Mouse (Mus musculus) retina, postnatal 1 day (tissue): Measurements from ENCODE around the gene Copg2.
"Not testable (repeated sequence)": the region's sequence is repeated elsewhere in the genome, so short reads cannot be mapped to it uniquely, and the experiment has no call there.

Source experiments
- DNase-seq: peaks from one replicate; pipeline ENCODE4 v3.0.0-alpha.2; 2012

Copg2 gene

DNA sequence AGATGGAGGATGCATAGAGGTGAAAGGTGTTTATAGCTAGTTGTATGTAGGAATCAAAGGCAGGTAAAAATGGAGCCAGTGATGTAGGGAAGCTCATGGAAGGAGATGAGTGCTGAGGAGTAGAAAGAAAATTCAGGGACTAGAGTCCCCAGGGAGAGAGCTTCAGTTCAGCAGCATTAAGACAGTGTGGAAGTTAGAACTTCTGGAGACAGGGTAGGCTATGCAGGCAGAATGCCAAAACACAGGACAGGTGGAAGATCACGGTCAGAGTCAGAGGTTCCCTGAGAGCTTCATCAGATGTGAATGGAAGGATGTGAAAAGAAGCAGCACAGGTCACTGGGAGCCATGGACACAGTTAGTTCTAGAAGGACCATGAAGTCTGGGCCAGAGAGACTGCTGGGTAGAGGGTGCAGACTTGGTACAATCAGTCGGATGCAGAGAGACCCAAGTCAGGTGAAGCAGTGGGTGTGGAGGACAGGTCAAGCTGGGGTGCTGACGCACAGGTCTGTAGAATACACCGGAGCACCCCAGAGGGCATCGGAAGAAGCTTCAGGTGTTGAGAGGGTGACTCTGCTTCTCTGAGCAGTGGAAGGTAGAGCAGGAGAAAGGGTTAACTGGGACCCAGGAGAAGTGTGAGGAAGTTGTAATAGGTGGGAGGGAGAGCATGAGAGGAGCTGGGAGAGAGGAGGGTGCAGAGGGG is 91.4 kb downstream of the Copg2 start:
- DNase-seq: no peak

DNA sequence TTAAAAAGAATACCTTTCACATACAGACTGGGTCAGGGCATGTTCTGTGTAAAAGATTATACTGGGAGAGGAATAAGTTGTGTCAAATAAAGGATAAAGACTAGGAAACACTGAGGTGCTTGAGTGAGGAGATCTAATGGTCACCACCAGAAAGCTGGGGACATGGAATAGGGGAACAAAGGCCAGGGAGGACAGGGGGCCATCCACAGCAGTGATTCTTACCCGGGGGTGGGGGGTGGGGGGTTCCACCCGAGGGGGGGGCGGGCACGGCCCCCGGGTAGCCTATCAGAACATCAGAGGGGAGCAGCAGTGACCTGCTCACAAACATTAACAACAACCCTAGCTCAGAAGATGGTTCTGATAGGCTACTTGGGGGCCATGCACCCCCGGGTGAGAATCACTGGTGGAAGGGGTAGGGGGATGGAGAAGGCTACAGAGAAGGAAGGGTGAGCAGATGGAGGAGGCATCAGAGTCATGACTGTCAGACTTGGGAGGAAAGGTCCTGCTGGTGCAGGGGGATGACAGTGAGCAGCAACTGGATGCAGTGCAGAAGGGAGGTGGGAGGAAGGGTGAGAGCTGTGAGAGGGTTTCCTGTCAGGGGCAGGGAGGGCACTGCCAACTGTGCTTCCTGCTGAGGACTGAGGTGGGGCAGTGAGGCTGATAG is 92.1 kb downstream of the Copg2 start:
- peak; percentile 22 for DNase-seq

- DNase-seq: not testable (repeated sequence)
Measured at GRCm38 (mm10) chr6:30802915-30803314, 93.7 kb downstream of the Copg2 start.

DNA sequence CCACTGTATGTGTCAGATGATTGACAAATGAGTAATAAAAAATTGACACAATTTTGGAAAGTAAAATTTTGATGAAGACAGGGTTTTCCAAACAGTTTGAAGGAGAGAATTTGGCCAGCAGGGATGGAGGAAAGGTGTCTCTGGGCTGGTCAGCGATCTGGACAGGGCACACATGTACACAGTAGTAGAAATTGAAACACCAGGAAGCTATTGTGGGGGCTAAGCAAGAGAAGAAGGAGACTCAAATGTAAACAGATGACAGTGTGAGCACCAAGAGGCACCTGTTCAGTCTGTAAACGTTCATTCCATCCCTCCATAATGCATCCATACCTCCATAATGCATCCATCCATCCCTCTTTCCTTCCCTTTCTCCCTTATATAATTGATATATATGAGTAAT is 145.4 kb downstream of the Copg2 start:
- DNase-seq: no peak

DNA sequence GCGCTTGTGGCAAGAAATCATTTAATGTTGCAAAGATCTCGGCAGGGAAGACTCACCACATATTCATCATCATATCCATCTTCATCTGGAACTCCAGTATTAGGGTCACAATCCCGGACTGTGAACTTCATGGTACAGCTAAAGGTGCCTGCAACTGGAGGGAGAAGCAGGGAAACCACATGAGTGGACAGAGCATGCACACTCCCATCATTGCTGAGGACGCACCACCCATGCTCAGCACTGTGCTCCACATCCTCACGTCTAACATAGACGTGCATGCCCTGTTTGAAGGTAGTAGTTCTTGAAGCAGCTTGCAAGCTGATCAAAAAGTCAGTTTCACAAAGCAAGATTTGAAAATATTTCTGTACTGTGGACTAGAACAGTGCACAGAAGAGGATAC is 146.1 kb downstream of the Copg2 start:
- DNase-seq: no peak

GRCm38 (mm10) chr6:30749892-30750291 is 146.7 kb downstream of the Copg2 start:
- DNase-seq: no peak

- no peak for DNase-seq
Measured at GRCm38 (mm10) chr6:30749042-30749689, 147.4 kb downstream of the Copg2 start.

DNA sequence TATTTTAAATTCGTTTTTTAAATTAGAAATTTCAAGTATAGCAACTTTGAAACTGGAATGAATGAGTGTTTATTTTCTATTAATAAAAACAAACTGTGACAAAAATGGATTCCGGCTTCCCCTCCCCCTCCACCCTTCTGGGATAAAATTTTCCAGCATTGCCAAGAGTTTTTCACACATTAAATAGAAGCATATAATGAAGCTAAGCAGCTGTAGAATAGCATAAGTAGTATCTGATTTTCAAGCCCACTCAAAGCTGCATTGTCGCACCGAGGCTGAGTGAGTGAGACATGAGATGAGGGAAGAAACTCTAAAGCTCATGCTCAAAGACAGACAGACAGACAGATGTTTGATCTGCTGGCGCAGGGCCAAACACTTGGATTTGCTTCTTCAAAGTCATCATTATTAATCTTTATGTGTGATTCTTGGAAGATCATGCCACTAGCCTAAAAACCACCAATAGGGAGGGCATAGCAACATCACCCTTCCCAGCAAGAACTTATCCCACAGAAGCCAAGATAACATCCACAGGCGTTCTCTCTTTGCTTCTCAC is 148.2 kb downstream of the Copg2 start:
- no peak for DNase-seq

GRCm38 (mm10) chr6:30747631-30748357 is 148.8 kb downstream of the Copg2 start:
- no peak for DNase-seq

DNA sequence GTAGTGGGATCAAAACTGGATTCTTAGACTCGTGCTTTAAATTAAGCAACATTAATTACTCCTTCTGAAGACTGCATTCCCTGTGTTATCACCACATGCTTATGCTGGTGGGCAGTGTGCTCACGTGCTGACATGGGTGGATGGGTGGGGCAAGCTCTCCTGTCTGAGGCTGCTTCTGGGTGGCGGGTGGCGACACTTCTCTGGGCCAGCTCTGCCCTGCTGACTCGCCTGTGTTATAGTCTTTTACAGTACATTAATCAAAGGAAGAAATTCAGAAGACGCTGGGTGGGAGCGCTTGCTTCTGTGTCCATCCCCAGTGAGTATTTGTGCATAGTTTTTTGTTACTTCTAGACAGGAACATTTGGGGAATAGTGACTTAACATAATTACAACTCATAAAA is 151.0 kb downstream of the Copg2 start:
- DNase-seq: no peak

DNA sequence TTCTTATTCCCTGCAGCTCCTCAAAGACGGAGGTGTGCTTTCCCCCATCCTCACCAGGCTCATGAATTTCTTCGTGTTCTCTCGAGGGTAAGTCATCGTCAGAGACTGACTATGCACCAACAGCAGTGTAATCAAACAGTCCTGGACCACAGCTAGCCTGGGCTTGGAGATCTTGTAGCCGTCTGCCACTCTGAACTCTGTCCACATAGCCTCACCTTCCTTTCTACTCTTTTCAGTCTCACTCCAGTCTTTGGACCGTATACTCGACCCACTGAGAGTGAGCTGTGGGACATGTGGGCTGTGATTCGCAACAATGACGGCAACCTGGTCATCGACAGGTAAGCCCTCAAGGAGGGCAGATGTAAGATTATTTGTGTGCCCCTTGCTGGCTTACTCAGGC is 151.7 kb downstream of the Copg2 start:
- no peak for DNase-seq

DNA sequence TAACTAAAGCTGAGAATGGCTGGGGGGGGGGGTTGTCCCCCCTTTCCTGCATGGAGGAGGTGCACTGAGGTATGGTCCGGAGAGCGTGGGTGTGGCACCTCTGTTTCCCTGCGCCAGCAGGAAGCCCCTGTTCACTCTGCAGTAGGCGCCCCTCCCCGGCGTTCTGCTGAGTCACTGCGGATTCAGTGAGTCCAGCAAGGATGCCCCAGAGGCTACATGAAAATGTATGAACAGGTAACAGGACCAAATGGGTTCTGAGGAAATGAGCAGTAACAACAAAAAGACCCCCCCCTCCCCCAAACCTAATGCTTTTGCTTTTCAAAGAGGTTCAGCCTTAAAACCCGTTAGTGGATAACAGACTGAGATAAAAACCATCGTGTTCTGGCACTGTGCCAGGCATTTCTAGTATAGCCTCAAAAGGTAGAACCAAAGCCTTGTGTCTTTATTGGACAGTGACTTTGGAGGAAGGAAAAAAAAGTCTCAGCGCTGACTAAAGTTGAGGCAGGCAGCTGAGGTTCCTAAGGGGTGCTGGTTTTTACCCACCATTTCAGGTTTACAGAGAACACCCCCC is 157.3 kb downstream of the Copg2 start:
- DNase-seq: peak; percentile 60

DNA sequence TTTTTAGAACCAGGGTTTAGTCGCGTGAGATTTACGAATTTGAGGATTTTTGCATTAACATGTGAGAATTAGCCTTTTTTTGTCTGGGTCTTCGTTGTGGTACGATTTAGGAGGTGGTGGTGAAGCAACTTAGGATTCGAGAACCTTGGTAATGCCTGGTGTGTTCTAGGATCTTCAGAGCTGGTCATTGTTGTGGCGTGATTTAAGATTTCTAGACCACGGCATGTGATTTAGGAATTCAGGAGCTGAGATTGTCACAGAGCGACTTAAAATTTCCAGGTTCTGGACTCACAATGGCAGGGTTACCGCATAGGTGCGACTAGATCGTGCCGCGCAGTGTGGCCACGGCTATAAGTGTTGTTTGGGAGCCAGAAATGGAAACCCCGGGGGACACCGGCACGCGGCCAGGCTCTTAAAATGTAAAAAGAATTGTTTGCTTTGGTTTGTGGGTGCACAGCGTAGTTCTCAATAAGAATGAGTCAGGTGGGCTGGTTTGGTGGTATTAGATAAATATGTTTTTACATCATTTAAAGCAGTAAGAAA is 158.1 kb downstream of the Copg2 start:
- no peak for DNase-seq

DNA sequence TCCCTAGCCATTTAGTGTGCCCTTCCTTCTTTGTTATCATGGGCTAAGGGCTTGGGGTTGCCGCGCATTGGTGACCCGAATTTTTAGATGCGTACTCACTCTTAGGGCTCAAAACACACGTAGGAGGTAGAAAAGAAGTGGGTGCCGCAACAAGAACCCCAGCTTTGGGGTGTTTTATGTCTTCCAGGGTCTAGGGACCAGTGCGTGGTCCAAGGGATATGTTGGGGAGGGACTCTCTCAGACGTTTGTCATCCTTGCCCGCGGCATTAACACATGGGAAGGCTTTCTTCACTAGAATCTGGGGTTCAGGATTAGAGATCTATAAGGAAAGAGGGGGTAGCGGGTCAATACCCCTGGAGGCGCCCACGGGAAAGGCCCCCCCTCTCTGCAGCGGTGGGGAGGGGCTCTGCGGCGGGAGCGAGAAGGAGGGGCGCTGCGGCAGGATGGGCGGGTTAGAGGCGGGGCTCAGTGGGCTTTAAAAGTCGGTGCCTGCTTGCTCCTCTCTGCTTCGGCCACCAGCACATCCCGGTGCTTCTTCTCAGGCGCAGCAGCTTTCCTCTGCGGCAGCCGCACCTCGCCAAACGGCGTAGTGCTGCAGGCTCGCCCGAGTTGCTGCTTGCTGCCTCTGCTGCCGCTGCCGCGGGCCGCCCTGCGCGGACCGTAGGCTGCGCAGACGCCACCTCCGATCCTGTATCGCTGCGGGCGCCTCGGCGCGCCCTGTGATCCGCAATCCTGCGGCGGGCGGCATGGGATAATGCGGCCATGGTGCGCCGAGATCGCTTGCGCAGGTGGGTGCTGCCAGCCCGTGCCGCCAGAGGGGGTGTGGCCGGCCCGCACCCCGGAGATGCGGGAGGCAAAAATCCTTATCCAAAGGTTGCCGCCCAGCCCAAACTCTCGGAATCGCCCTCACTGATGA is 158.8 kb downstream of the Copg2 start:
- peak; percentile 86 for DNase-seq

DNA sequence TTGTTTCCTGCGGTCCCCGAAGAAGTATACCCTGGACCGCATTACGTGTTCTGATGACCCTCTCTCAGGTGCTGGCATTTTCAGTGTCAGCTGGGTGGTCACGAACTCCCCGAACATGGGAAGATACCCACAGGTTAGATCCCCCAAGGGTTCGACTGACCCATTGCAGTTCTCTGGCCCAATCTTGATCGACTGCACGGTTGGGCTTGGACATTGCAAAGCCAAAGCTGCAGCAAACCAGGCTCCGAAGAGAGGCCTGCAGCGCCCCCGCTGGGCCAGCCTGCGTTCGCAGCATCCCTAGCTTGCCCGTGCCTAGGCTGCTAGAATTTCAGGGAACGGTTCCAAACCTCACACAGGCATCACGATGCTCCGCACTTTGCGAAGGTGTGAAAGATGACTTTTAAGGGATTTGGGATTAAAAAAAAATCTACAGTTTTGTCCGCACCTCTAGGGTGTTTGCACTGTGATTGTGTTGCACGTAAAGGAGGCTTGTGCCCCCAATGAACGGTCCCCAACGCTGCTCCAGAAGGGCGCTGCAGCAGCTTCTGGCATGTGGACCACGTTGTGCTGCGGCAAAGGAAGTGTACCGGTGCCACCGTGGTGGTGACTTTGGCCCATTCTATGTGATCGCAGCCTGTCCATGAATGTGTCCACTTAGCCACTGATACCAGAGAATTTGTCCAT is 159.6 kb downstream of the Copg2 start:
- peak; percentile 89 for DNase-seq

DNA sequence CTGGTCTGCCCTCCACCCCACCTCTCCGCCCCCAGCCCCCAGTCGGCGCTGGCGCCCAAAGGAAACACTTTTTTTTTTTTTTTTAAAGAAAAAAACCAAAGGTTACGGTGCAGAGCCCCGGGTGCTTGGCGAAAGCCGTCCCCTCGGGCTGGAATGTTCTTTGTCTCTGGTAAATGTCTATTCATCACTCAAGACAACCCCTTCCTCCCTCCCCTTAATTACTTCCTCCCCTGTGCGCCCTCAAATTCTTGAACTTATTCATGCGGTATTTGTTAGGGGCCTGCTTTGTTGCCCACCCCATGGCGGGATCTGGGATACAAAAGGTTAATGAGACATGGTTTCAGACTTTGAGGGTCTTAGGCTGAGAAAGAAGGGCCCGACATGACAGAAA is 160.2 kb downstream of the Copg2 start:
- peak; percentile 77 for DNase-seq

- DNase-seq: peak; percentile 76
Measured at GRCm38 (mm10) chr6:30735728-30736371, 160.7 kb downstream of the Copg2 start.

DNA sequence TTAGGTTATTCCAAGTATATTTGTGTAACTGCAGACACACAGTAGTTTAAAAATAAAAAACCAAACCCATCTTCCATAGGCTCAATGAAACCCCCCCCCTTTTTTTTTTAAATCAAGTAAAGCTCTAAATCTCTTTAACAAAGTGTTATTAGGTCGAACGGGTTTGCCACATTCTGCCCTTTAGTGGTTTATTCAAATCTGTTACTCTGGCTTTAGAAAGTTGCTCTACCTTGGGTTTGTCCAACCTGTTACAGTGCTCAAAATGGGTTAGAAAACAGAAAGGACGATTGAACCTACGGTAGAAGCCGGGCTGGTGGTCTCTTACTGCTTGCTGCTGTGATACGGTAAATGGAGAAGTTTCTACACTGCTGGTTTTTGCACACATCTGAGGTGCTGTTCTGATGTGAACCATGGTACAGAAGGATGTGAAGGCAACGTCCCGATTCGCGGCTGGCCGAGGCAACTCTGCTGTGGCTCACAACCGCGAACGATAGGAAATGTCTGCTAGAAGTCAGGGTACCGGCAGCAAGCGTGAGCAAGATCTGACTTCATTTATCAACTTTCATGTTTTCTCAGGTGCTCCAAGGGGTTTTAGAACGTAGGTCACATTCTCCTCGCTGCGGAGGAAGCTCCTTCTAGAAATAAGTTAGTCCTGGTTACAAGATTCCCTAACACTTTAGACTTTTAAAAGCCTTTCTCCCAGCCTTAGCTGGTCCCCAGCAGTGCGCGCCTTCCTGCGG is 161.4 kb downstream of the Copg2 start:
- peak; percentile 29 for DNase-seq

GRCm38 (mm10) chr6:30734465-30734864 is 162.1 kb downstream of the Copg2 start:
- DNase-seq: peak; percentile 12
